Mouse (Mus musculus) CH12F3 (cell line): ENCODE results near the gene Sdhc.
"Not testable (repeated sequence)": the region's sequence is repeated elsewhere in the genome, so short reads cannot be mapped to it uniquely, and the experiment has no call there.

ENCODE experiments used
- in situ Hi-C: fragments of 300-500 bp; cut with MboI; formaldehyde crosslinking; loops from 2 replicates; pipeline ENCODE4 v1.14.3; 2020; ENCODE audit warnings: low sequenced_read_pairs

Gene Sdhc

GRCm38 (mm10) chr1:171085718-171086117 lies 64.7 kb downstream of the Sdhc start:
- in situ Hi-C loops, result no loop called here

- in situ Hi-C loops, result not testable (repeated sequence)
Observed at GRCm38 (mm10) chr1:171081512-171082231, 68.7 kb downstream of the Sdhc start.

GRCm38 (mm10) chr1:171079825-171080224 lies 70.6 kb downstream of the Sdhc start:
- in situ Hi-C loops, result not testable (repeated sequence)

- in situ Hi-C loops, result not testable (repeated sequence)
Observed at GRCm38 (mm10) chr1:171079345-171079744, 71.1 kb downstream of the Sdhc start.

- in situ Hi-C loops, result not testable (repeated sequence)
Observed at GRCm38 (mm10) chr1:171078419-171078818, 72.0 kb downstream of the Sdhc start.

GRCm38 (mm10) chr1:171077955-171078354 lies 72.4 kb downstream of the Sdhc start:
- in situ Hi-C loops, result not testable (repeated sequence)

- in situ Hi-C loops, result not testable (repeated sequence)
Observed at GRCm38 (mm10) chr1:171077192-171077591, 73.2 kb downstream of the Sdhc start.
